Mouse (Mus musculus) thymus, postnatal 0 days (tissue): ENCODE results near the gene 6430548M08Rik. TPM values are rescaled to one million over a fixed set of nuclear protein-coding genes. Genes with fewer than 3 reads are reported as not detected.

Experiments
- DNase-seq: peaks from one replicate; pipeline ENCODE4 v3.0.0-alpha.2; 2015; ENCODE audit warnings: low spot score
- polyA plus RNA-seq: library from polyadenylated mRNA; unstranded; fragments of >200 nt; fragmentation: Nextera tagmentation; extraction: Ambion mirVana; gene quantifications from 2 replicates; pipeline ENCODE4 v1.2.1, GENCODE M21; 2015

6430548M08Rik gene
- polyA plus RNA-seq, 1 experiment from 2014 or later: 2.3 TPM

GRCm38 (mm10) chr8:120213939-120214338 lies 100.0 kb downstream of the 6430548M08Rik start:
- DNase-seq: no peak

Other genes starting within 250 kb of the 6430548M08Rik start
- gene Usp10, start 203.8 kb upstream of the 6430548M08Rik start, polyA plus RNA-seq: 76.1 and 77.7 TPM in 2 replicates
- gene Gm20388, start 203.3 kb upstream of the 6430548M08Rik start, polyA plus RNA-seq: not detected in 2 replicates
- gene Crispld2, start 121.7 kb upstream of the 6430548M08Rik start, polyA plus RNA-seq: 2.4 TPM in 2 replicates
- gene Zdhhc7, start 12.7 kb upstream of the 6430548M08Rik start, polyA plus RNA-seq: 30.6 and 35.9 TPM in 2 replicates
- gene Fam92b, start 63.3 kb downstream of the 6430548M08Rik start, polyA plus RNA-seq: 0.21 and 0.34 TPM in 2 replicates
- 26.3 and 35.9 TPM in 2 replicates for gene Gse1, start 114.3 kb downstream of the 6430548M08Rik start, polyA plus RNA-seq